Mouse (Mus musculus): ENCODE data around the gene Mto1.

GRCm38 (mm10) chr9:78506722-78507077 lies 58.7 kb downstream of the Mto1 start:
- TF ChIP-seq CTCF (IDR thresholded peaks at IDR 0.05; ENCODE audit: extremely low read depth, insufficient read depth, low read length) (no peak), POLR2A (IDR thresholded peaks at IDR 0.05; ENCODE audit: extremely low read depth, insufficient read depth, low read length) (no peak)

Measured in cortical plate, adult 2 months (tissue).